Mouse (Mus musculus): ENCODE results near the gene Omd.

The Omd gene

DNA sequence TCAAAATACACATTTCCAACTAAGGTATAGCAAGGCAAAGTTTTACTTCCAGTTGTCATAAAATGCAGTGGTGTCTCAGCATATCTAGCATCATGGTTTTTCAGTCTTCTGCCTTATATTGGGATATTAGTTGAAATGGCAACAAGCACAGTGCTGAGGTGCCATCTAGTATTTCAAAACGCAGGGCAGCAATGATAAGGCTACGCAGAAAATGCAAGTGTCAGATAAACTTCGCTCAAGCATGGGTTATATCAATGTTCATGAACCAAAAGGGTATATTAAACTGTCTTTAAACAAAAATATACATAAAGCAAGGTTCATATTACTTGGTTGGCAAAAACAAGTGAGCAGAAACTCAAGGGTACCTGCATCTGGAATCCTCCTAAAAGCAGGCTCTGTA, 34.8 kb downstream of the Omd start:
- DNase-seq: no peak

- no peak for DNase-seq
Measured at GRCm38 (mm10) chr13:49618365-49618764, 36.1 kb downstream of the Omd start.

GRCm38 (mm10) chr13:49623216-49623615, 41.0 kb downstream of the Omd start:
- DNase-seq: no peak

DNA sequence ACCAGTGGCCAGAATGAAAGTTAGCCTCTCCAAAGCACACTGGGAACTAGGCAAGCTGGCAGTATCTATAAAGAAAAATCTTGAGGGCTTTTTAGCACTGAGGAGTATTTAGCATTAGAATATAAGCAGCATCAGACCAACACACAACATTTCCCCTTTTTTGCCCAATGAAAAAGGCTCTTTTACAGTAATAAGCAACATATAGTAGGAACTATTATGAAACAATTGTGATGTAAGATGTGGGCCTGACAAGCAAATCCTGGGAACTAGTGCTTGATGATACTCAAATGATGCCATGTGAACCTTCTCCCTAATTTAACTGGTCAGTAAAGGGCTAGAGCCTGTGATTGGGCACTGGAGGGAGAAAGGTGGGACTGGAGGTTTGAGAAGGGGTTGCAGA, 45.9 kb downstream of the Omd start:
- DNase-seq: no peak

DNA sequence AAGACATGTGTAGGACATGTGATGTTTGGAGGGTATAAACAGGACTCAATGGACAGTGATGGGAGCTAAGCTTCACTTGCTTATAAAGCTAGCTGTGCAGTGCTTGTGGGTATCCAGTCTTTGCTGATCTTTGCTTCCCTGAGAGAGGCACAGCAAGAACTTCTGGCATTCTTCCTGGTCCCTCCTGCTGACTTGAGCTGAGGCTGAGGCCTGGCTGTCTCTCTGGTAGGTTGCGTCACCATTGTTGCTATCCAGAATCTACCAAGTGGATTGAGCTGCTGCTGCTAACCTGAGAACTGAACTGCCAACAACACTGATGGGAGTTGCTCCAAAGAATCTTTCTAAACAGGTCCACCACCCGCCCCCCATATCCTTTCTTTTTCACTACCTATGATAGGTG, 46.8 kb downstream of the Omd start:
- no peak for DNase-seq

GRCm38 (mm10) chr13:49639965-49640364, 57.7 kb downstream of the Omd start:
- DNase-seq: no peak
